Mouse (Mus musculus) kidney, adult 2 months (tissue): Measurements from ENCODE around the gene Rin2. TPM values are rescaled to one million over a fixed set of nuclear protein-coding genes. Genes with fewer than 3 reads are reported as not detected.

Experiments used
- DNase-seq: peaks from one replicate; pipeline ENCODE4 v3.0.0; 2021
- H3K27ac ChIP-seq: fragments of 200-500 bp; 2 replicates; pipeline ENCODE4 v1.5.1; 2012; ENCODE audit warnings: low read depth, low read length, control low read depth, inconsistent platforms; ENCODE audit not compliant: insufficient read depth
- H3K27me3 ChIP-seq: fragments of 200-500 bp; replicated peaks from 2 replicates; pipeline ENCODE4 v1.6.1; 2012; ENCODE audit warnings: mild to moderate bottlenecking, moderate library complexity, low read length, inconsistent platforms; ENCODE audit not compliant: control insufficient read depth, insufficient read depth
- H3K36me3 ChIP-seq: fragments of 200-500 bp; 2 replicates; pipeline ENCODE4 v1.6.1; 2012; ENCODE audit warnings: mild to moderate bottlenecking, moderate library complexity, low read length, inconsistent platforms; ENCODE audit not compliant: control insufficient read depth, insufficient read depth
- H3K4me1 ChIP-seq: fragments of 200-500 bp; 2 replicates; pipeline ENCODE4 v1.6.1; 2011; ENCODE audit warnings: low read length; ENCODE audit not compliant: control insufficient read depth, insufficient read depth
- H3K4me3 ChIP-seq: fragments of 200-500 bp; 2 replicates; pipeline ENCODE4 v1.5.1; 2011; ENCODE audit warnings: mild to moderate bottlenecking, low read depth, low read length, control low read depth; ENCODE audit not compliant: insufficient read depth
- CTCF ChIP-seq: fragments of 200-500 bp; conservative IDR thresholded peaks from 2 replicates; pipeline ENCODE4 v1.5.1; 2011; ENCODE audit warnings: low read depth, mild to moderate bottlenecking, control low read depth, low read length, moderate library complexity, mixed read lengths; ENCODE audit not compliant: insufficient read depth, insufficient read length
- POLR2A ChIP-seq: fragments of 200-500 bp; IDR thresholded peaks from one replicate; pipeline ENCODE4 v1.6.1; 2011; ENCODE audit warnings: low read depth, low read length, control low read depth
- WGBS: fragments of 180-500 bp; shearing (Covaris S2); methylation state at CpG from one replicate; pipeline ENCODE4 v1.1.7; 2018; 5-methylcytosine and 5-hydroxymethylcytosine counted together
- polyA plus RNA-seq: library from polyadenylated mRNA; depleted of rRNA; stranded (reverse); fragments of >200 nt; gene quantifications from 2 replicates; pipeline ENCODE4 v1.2.3, GENCODE M21; 2012

The Rin2 gene
- polyA plus RNA-seq, 1 experiment: 18.8 TPM

DNA sequence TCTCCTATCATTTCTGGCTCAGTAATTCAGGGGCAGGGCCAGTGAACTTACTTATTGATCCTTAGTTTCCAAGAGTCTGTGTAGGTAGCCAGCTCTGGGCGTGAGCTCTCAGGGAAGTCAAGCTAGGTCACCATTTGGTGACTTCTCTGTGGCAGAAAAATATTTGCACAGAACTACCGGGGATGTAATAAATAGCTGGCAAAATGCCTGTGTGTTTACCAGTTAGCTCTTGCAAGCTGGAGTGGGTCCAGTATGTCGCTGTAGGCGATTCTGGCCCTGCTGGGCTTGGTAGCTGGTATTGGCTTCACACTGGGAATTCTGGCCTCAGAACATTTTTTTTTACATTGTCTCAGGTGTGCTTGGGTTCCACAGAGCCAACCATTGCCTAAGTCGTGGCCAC, 60.1 kb downstream of the Rin2 start:
- Histone ChIP-seq H3K27me3 (no peaks in the 10 kb centered on the region), H3K4me1 (no peaks in the 10 kb centered on the region; the same call in 1 of the 2 replicates), H3K4me3 (no peak overlapping the region), H3K27ac (no peak overlapping the region), H3K36me3 (no peaks in the 10 kb centered on the region)
- no peak for TF ChIP-seq POLR2A
- TF ChIP-seq CTCF: no peak
- 57% methylated on average over 5 of the region's 5 CpGs for WGBS
- peak; percentile 49 for DNase-seq

DNA sequence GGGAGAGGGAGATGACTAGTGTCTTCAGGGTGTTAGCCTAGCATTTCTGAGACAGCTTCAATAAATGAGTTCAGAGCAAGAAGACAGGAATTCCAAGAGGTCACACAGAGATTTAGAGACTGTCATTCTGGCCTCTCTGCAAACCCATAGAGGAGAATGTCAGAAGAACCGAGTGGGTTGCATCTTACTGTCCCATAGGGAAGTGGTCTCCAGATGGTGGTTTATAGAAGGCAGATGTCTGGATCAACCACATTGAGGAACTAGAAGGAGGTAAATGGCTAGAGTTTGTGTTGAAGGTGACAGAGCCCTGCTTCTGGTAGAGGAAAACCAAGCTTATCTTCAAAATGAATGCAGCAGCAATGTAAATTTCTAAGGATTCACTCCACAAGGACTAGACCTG, 61.5 kb downstream of the Rin2 start:
- no peak for TF ChIP-seq CTCF
- no peak for TF ChIP-seq POLR2A
- H3K36me3 ChIP-seq: no peaks in the 10 kb centered on the region
- H3K27me3 ChIP-seq: no peaks in the 10 kb centered on the region
- no peaks in the 10 kb centered on the region for H3K4me1 ChIP-seq
- 70% methylated on average over 1 of the region's 1 CpGs for WGBS
- no peak overlapping the region for H3K4me3 ChIP-seq
- no peak for DNase-seq
- no peak overlapping the region for H3K27ac ChIP-seq

DNA sequence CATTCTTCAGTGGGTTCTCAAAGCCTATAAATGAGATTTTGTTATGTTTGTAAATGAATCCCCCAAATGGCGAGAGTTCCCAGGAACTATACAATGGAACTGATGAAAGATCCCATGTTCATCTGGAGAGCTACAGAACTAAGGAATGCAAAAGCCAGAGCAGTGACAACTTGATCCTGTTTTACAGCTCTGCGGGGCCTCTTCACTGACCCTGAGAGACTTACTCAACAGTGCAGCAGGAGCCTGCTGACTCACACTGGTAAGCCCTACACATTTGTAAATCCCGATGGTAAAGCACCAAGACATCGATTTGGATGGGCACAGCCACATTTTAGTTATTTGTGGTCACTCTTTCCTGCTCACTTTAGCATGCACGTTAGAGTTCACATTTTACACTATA, 62.2 kb downstream of the Rin2 start:
- Histone ChIP-seq H3K27me3 (no peaks in the 10 kb centered on the region), H3K4me3 (no peak overlapping the region), H3K36me3 (no peaks in the 10 kb centered on the region), H3K4me1 (no peaks in the 10 kb centered on the region), H3K27ac (no peak overlapping the region)
- 48% methylated on average over 5 of the region's 5 CpGs for WGBS
- no peak for DNase-seq
- TF ChIP-seq POLR2A (no peak), CTCF (no peak)

DNA sequence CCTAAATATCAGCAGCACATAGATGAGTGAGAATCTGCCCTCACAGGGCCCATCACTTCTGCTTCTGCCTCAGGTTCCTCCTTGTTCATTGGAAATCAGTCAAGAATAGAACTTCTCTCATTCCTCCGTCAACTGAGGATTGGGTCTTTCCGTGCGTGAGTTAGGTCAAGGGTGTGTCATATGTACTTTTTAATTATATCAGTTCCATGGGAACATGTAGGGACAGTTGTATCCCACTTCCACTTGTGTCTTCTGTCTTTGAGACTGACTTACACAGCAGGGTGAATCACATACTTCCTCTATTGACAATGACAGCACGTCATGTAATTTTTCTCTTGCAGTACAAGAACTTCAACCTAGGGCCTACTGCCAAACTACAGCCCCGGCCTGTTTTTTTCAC, 65.7 kb downstream of the Rin2 start:
- WGBS: 86% methylated on average over 5 of the region's 5 CpGs
- peak; percentile 13 for DNase-seq
- no peaks in the 10 kb centered on the region for H3K27me3 ChIP-seq
- TF ChIP-seq POLR2A (no peak), CTCF (no peak)
- H3K27ac ChIP-seq: no peak overlapping the region
- no peaks in the 10 kb centered on the region for H3K4me1 ChIP-seq
- H3K36me3 ChIP-seq: no peaks in the 10 kb centered on the region
- H3K4me3 ChIP-seq: no peak overlapping the region

DNA sequence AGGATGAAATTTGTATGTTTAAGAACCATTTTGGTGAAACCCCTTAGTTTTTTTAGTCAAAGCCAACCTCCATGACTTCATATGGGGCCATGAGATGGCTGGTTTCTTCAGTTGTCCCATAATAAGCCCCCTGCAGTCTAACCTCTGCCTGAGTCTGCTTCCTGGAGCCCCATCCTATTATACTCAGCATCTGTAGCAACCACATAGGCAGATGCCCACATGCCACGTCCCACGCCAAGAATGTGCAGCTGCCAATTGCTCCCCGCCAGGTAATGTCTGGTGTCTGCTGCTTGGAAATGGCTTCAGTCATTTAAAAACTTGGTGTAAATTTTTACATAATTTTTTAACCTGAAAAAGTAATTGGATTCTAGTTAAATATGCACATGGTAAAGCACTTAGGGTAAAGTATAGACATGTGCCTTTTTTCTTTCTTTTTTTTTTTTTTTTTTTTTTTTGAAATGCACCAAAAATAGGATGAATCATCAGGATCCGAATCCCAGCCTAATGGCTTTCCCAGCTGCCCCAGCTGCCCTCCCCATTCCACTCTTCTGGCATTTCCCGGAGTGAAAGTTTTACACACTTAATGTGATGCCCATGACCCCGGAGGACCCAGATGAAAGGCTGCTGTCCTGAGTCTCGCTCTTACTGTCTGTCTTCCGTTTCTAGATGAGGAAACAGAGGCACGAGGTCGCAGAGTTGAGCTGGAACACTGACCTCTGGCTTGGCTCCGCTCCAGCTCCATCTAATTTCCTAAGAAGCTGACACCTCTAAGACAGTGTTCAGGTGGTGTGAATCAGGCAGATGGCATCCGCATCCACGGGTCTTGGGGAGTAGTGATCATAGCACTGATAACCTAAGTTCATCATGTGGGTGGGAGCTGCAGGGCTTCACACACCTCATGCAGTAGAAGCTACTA, 68.0 kb downstream of the Rin2 start:
- H3K27me3 ChIP-seq: no peaks in the 10 kb centered on the region

DNA sequence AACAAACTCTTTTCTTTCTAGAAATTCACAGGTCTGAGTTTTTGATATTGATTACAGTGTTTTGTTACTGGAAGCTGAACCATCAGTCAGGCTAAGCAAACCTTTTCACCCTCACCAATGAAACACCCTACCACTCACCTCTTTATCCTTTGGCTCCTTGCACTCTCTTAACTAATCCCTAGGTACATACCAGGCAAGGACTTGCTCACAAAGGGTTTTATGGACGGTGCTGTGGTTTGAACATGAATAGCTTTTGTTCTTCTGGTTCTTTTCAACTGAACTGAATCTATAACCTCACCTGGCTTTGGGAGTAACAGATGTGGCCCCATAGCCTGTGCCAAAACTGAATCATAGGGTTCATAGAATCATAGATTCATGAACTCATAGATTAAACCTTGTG, 71.4 kb downstream of the Rin2 start:
- no peaks in the 10 kb centered on the region for H3K4me1 ChIP-seq
- no peak overlapping the region for H3K27ac ChIP-seq
- H3K4me3 ChIP-seq: no peak overlapping the region
- TF ChIP-seq POLR2A (no peak), CTCF (no peak)
- whole genome bisulfite sequencing: 88% methylated on average over 1 of the region's 1 CpGs
- H3K36me3 ChIP-seq: no peaks in the 10 kb centered on the region
- H3K27me3 ChIP-seq: no peaks in the 10 kb centered on the region
- no peak for DNase-seq

More for the DNA sequence above, 68.0 kb downstream of the Rin2 start:
- WGBS: 54% methylated on average over 13 of the region's 13 CpGs
- H3K4me3 ChIP-seq: no peak overlapping the region
- no peak for TF ChIP-seq CTCF
- TF ChIP-seq POLR2A: no peak
- no peaks in the 10 kb centered on the region for H3K36me3 ChIP-seq
- H3K27ac ChIP-seq: no peak overlapping the region
- DNase-seq: peak; percentile 15
- H3K4me1 ChIP-seq: no peaks in the 10 kb centered on the region

DNA sequence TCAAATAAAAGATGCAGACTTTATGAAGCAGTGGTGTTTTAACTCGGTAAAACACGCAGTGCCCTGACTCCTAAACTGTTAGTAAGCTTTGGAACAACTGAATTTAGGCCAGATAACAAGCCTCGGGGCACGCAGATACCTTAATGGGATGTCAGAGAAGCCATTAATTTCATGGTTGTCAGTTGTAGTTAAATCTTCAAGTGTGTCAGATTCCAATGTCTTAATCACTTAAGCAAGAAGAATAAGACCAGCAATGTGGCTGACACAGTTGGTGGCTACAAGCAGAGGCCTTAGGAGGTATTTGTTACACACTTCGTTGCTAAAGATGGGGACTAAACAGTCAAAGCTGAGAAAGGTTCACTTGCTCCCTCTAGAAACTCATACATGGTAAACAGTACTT, 74.6 kb downstream of the Rin2 start:
- Histone ChIP-seq H3K27ac (no peak overlapping the region), H3K4me3 (no peak overlapping the region), H3K4me1 (no peaks in the 10 kb centered on the region), H3K27me3 (no peaks in the 10 kb centered on the region), H3K36me3 (no peaks in the 10 kb centered on the region)
- TF ChIP-seq CTCF (no peak), POLR2A (no peak)
- 57% methylated on average over 5 of the region's 5 CpGs for WGBS
- no peak for DNase-seq
